Mouse (Mus musculus): ENCODE data around the gene Padi6.
A peak's percentile ranks its signal among the peaks of the same experiment; 100 is the strongest.

Gene Padi6

DNA sequence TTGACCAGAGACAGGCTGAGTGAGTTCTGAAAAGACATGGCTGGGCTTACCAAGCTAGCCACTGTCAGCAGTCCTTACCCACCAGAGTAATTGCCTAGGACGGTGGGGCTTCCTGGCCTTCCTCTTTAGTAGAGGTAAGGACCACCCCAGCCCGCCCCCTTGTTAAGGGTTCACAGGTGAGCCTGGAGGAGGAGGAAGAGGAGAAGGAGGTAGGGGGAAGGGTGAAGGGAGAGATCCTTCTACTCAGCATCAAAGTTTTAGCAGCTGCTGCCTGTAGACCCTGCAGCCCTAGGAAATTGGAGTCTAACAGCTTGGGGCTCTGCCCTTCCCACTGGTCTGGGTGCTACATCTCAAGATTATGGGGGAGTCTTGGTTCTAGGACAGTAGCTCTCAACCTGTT lies at the start of gene Padi6:
Gene Padi6, minus strand, starts transcription at position 101 of the 400 bp plus-strand sequence.
- DNase-seq (ENCODE audit: low read depth, low spot score): no peak

DNA sequence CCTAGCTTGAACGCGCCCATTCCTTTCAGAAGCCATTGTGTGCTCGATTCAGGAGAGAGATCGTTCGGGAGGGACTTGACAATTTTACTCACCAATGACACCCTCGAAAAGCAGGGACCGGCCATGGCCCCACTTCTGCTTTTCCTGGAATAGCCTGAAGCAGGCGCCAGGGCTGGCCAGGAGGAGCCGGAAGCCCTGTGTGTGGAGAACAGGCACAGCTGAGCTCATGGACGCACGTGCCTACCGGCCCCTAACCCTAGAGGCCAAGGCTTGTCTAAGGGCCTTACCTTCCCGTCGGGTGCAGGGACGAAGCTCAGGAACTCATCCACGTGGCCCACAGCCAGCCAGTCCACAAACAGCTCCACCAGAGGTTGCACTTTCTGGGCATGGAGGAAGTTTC lies 48.6 kb upstream of the Padi6 start:
- no peak for DNase-seq (ENCODE audit: low read depth, low spot score)

DNA sequence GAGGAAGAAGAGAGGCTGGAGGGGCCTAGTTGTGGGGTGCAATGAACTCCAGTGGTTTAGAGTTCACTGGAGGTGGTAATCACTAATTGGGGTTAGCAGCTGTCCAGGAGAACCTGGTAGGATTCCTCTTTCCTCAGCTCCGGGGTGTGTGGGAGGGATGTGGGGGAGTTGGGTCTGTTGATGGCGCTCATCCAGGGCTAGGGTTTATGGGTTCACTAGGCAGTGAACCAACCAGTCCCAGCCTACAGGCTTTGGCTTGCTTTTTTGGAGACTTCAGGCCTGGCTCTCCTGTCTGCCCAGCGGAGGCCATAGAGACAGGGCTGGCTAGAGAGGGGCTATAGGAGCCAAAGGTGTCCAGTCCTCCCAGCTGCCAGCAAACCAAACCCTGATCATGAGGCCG lies 47.5 kb upstream of the Padi6 start:
- no peak for DNase-seq (ENCODE audit: low read depth, low spot score)

DNA sequence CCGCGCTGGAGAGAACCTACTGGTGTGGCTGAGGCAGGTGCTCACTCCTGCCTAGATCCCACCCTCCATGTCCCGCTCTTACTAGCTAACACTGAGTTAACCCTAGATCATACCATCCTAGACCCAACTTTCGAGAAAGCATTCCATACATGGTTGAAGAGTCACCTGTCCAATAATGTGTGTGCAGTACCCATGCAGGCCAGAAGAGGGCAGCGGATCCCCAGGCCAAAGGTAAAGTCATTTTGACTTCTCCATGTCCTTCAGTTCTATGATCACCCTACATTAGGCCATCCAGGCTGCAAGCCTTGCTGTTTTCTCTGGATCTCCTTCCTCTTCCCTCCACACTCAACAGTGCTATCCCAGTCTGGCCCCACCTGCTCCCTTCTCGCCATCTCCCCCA lies 46.5 kb upstream of the Padi6 start:
- DNase-seq (ENCODE audit: low read depth, low spot score): peak; percentile 75

DNA sequence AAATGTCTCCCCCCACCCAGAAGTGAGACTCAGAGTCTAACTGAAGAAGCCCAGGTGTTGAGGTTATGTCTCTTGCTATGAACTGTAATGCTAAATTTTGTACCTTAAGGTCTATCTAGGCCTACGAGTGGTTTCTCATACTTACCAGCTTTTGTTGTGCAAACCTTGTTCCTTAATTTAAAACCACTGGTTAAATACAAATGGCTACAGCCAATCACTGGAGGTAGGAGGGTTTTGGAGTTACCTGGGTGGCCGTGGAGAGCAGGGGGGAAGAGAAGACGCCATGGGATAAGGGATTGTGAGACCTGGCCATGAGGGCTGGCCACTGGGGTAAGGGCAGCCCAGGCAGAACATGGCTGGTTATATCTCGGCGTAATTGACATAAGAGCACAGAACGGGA lies 45.8 kb upstream of the Padi6 start:
- DNase-seq (ENCODE audit: low read depth, low spot score): no peak

DNA sequence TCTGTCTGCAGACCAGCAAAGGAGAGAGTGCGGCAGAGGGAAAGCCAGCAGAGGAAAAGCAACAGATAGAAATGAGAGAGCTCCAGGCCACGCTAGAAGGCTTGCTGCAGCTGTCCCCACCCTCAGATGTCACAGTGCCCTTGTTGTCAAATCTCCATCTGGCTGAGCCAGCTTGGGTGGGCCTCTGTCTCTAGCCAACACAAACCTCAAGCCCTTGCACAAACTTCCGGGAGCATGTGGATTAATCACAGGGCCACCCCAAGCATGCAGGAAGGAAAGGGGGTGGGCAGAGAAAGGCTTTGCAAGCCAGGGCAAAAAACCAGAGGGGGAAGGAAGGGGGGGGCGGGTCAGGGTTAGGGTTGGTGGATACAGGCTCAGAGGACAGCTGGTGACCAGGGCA lies 45.0 kb upstream of the Padi6 start:
- no peak for DNase-seq (ENCODE audit: low read depth, low spot score)

DNA sequence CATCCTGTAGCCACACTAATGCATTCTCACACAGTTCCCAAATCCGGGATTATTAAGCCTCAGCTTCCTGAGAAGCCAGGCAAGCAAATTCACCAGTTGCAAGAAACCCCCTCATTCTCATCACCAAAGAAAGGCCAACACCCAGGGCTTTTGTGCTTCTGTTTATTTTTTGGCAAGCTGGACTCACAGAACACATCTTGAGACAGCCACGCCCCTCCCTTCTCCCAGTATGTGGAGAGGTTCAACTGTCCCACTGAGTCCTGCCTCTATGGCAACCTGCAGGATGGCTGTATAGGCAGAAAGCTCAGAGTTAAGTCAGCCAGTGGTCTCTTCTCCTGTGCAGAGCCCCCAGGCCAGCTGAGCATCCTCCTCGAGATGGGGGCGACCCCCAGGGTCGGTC lies 42.8 kb upstream of the Padi6 start:
- DNase-seq (ENCODE audit: low read depth, low spot score): peak; percentile 51

DNA sequence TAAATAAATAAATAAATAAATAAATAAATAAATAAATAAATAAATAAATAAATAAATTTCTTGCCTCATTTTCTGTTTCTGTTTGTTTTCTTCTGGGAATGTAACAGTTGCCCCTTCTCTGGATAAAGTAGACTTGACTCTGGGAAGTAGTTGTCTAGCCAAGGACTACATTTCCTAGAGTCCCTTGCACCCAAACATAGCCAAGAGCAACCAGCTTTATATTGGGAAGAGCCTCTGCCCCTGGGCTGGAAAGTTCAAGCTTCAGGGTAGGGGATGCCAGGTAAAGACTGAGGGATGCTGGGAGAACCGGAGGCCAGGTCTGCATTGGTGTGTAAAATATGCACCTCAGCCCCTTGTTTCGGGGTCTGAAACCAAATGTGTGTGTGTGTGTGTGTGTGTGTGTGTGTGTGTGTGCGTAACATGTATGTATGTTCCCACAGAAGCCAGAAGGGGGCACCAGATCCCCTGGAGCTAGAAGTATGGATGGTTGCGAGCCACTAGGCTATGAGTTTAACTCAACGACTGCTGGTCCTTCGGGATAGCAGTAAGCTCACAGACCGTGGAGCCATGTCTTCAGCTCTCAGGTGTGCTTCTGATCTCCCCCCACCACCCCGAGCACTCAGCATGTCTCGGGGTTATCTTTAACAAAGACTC lies 42.0 kb upstream of the Padi6 start:
- peak; percentile 61 for DNase-seq (ENCODE audit: low read depth, low spot score)

DNA sequence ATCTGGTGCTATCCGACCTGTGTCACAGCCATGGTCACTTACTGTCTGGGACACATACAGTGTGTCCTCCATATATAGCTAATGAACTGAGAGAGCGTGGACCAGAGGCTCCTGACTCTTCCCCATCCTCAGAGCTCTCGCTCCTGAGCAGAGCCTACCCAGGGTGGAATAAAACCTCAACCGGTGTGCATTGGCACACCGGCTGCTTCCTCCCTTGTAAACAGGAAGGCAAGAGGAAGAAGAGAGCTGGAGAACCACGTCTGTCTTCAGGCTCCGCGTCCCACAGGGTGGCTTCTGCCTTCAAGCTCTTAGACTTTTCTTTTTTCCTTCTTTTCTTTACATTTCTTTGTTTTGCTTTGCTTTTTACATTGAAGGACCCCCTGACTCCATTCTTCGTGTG lies 40.4 kb upstream of the Padi6 start:
- DNase-seq (ENCODE audit: low read depth, low spot score): no peak

DNA sequence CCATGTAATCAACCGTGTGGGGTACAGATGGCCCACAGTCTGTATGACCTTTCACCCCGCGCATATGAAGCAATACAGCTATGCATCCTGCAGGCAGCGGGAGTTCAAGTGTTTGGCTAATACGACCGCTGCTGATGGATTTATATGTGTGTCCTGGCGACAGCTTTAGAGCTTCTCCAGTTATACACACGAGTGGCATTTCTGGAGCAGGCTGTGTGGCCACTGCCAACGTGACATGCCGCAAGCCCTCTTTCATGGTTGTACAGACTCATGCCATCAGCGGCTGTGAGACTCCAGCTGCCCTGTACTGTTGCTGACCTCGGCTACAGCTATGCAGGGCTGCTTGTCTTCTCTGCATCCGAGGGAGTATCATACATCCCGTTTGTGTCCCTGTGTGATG lies 38.1 kb upstream of the Padi6 start:
- DNase-seq (ENCODE audit: low read depth, low spot score): no peak

DNA sequence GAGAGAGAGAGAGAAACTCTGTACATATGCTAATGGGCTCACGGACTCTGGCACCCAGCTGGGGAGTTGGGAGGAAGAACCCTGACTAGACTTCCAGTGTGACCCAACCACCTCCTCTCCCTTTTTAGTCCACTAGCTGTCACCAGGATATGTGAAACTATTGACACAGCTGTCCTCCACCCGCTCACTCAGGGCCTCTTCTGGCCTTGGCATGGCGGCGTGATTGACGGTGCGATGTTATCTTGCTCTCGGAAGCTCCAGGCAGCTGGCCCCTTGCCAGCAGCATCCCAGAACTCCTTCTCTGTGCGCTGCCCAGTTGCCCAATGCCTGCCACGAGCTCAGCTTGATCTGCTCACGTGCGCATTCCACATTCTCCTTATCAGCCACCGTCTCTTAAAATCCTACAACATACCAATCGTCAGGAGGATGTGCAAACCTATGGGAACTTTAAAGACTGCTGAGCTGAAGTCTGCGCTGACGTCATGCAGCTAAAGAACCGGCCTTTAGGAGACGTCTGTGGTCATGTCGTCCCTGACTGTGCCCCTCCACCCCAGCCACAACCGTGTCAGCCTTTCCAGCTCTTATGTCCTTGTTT lies 37.5 kb upstream of the Padi6 start:
- no peak for DNase-seq (ENCODE audit: low read depth, low spot score)

DNA sequence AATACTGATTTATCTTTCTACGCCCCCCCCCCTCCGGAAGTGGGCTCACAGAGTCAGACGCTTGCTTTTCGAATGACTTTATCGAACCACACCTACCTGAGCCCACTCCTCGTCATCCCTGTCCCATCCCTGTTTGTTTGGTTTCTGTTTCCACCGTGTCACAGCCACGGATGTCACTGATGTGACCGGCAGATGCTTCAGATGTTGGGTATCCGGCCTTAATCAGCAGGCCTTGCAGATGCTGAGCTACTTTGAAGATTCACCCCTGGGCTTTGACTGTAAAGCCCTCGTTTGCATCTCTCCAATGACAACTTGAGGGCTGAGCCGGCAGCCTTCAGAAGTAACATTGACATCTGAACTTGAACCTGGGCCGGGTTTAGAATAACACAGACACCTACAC lies 34.2 kb upstream of the Padi6 start:
- no peak for DNase-seq (ENCODE audit: low read depth, low spot score)

DNA sequence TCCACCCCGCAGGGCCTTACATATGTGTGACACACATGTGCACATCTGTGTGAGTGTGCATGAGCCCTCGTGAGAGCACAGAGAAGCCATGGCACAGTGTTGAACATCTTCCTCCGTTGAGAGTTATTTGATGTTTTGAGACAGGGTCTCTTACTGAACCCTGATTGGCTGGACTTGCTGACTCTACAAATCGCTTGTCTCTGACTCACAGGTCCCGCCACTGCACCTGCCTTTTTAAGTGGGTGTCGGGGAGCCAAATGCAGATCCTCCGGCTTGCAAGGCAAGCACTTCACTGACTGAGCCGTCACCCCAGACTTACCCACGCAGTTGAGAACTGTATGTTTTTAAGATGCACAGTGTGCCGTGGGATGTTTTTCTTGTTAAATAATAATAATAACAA lies 33.4 kb upstream of the Padi6 start:
- no peak for DNase-seq (ENCODE audit: low read depth, low spot score)

DNA sequence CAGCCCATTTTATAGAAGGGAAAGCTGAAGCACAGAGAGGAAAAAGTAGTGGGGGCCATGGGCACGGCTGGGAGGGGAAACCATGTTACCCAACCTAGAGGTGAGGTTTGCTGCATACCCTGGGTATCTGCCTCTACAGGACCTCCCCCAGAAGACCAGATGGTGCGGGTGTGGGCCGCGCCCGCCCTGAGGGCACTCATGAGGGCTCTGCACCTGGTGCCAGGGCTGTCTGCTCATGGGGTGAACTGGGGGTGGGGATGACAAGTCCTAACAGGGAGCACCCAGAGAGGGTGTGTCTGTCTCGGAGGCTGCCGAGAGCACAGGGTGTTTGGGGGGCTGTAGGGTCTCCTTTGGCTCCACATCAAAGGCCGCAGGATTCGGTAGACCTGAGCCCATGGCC lies 32.5 kb upstream of the Padi6 start:
- DNase-seq (ENCODE audit: low read depth, low spot score): no peak

DNA sequence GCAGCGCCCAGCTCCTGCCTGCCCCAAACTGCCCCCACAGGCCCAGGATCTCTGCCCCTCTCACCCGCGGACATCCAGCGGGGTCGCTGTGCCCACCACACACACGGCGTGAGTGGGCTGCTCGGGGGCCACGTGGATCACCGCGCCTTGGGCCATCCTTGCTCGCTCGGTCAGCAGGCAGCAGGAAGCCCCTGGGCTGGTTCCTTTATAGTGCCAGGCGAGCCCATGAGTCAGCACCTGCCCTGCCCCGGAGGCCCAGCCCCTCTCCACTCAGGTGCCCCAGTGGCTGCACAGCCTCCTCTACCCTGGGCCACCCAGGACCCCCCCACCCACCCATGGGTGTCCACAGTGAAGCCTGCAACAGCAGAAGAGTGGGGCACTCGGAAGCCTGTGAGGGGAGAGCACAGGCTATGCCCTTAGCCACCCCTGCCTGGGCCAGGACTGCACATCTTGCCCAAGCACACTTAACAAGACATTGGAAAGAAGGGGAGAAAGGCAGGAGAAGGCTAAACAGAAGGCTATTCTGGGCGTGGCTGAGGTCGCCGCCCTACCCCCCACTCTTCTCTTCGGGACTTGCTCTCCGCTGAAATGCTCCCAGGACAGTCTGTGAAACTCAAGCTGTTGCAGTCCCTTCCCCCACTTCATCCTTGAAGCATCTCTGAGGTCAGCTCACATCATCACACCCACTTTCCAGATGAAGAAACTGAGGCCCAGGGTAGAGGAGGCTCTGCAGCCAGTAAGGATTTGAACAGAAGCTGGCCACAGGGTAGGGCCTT lies 31.8 kb upstream of the Padi6 start, which contains the start of gene Padi4:
Gene Padi4, minus strand, starts transcription at position 212 of the 776 bp plus-strand sequence.
- peak; percentile 72 for DNase-seq (ENCODE audit: low read depth, low spot score)

DNA sequence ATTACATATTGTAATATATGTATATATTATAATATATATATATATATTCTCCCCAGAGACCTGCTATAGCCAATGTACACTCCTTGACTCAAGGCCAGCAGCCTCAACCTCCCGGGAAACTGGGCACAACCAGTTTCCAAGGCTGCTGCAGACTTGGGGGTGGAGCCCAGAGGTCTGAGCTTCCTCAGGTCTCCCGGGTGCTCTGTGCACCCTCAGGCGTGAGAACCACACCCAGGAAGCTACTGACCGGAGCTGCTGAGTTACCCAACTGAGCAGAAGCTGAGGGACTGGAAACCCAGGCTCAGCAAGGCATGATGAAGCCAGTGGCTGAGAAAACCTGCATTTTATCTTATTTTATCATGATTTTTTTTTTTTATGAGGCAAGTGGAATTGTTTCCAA lies 28.6 kb upstream of the Padi6 start:
- no peak for DNase-seq (ENCODE audit: low read depth, low spot score)

DNA sequence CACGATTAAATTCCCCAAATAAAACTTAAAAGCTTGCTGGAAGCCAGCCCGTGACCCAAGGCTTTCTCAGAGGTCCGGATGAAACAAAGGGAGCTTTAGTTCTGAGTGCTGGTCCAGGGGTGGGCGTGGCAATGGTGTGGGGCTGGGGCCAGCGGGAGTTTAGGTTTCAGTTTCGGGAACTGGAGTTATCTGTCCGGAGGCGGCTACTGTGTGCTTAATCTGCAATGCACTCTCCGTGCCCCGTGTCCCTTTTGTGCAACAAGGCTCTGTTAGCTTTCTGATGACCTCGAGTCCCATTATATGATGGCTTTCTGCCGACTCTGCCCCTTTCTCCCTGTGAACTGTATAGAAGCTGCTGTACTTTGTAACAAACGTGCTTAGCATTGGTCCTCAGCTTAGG lies 28.0 kb upstream of the Padi6 start:
- DNase-seq (ENCODE audit: low read depth, low spot score): no peak

DNA sequence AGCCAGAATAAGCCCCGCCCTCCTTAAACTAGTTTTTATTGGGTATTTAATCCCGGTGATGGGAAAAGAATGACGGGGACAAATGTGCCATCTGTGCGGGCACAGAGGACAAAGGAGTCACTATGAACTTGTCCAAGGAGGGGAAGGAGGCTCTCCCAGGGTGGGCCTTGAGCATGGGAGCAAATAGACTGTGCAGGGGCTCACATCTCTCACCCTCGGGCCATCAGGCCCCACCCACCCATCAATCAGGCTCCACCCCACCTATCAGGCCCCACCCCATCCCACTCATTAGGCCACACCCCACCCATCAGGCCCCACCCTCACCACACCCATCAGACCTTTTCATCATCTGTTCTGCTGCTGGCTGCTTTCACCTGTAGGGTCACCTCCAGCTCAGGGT lies 26.5 kb upstream of the Padi6 start:
- no peak for DNase-seq (ENCODE audit: low read depth, low spot score)

DNA sequence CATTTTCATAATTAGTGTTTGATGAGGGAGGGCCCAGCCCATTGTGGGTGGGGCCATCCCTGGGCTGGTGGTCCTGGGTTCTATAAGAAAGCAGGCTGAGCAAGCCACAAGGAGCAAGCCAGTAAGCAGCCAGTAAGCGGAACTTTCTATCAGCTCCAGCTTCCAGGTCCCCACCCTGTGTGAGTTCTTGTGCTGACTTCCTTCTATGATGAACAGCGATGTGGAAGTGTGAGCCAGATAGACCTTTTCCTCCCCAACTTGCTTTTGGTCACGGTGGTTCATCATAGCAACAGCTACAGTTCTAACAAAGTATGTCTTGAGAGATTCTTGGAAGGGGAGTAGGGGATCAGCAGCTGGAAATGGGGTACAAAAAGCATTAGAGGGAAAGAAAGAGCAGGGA lies 23.5 kb upstream of the Padi6 start:
- no peak for DNase-seq (ENCODE audit: low read depth, low spot score)

DNA sequence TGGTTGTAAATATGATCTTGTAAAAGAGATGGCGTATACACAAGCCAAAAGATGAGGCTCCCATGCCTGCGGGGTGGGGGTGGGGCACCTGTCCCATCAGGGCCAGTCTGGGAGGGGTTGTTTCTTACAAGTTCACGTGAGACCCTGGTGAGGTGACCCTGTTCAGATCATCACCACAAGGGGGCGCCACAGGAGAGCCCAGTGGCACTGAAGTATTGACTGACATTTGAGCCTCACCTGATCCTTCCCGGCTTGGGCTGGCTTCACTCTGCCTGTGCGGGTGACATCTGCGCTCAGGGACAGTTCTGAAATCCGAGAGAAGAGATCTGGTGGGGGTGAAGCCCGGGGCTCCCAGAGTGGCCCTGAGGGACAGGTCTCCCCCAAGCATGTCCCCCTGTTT lies 20.7 kb upstream of the Padi6 start:
- peak; percentile 79 for DNase-seq (ENCODE audit: low read depth, low spot score)

DNA sequence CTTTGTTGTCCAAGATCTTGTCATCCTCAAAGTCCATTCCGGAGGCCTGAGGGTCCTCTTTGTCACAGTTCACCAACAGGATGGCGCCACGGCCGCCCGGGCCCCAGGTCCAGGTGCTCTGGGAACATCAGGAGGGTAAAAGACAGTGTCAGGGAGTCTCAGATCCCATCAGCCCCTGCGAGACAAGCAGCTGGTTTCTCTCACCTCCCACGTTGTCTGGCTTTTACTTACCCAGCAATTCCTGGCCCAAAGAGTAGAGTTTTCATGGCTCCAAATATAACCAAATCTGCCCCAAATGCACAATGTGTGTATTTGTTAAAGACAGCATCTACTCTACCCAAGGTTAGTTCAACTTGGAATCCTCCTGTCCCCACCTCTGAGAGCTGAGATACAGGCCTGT lies 19.2 kb upstream of the Padi6 start:
- DNase-seq (ENCODE audit: low read depth, low spot score): no peak

DNA sequence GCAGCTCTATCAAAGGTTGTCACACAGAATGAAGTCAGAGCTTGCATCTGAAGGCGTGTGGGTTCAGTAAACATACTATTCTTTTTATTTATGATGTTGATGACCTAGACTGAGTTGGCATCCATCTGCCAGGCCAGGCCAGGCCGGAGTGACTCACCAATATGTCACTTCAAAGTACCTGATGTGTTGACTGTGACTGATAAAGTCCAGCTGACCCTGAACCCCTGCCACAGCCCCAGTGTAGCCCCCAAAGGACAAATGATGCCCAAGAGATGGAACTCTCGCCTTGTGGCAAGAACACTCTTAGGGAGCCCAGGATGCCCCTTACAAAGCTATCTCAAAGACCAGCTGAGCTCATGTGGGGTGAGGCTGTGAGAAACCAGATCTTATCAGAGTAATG lies 13.4 kb upstream of the Padi6 start:
- no peak for DNase-seq (ENCODE audit: low read depth, low spot score)

DNA sequence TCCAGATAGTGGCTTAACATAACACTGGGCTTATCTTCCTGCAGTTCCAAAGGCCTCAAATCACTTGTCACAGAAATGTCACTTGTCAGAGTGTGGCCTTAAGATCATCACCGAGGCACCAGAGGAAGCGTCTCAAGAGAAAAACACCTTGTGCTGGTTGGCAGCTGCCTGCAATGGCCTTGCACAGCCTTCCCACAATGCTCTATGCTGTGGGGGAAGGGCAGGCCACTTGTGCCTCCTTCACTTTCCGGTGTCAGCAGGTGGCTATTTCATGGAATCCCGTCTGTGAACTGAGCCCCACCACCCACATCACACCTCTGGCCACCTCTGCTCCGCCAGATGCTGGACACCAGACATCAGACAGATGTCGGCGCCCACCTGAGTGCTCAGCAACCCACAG lies 10.9 kb upstream of the Padi6 start:
- no peak for DNase-seq (ENCODE audit: low read depth, low spot score)

Measured in R1 (cell line).